ENCODE assay signal across 21 mouse cellular contexts in genomic region chr14:22373361-22373745, GRCm38 (mm10).
DNase-seq lines count a peak whose midpoint lies in the region; ATAC-seq lines count a peak whose summit lies in the region.
"Had no signal": no experiment of that assay in that cellular context is flagged by ENCODE, and none has a peak within 500 bp of the region (broad histone marks: within the 10 kb centered on the region; RNA-seq: fewer than 3 reads in every experiment).

No protein-coding gene starts in this region.

- 37% methylated on average over 3 of the region's 3 CpGs for WGBS in limb, embryonic 12.5 days
- WGBS in limb, embryonic 10.5 days, result 57% methylated on average over 3 of the region's 3 CpGs
- 28% methylated on average over 3 of the region's 3 CpGs for WGBS in embryonic facial prominence, embryonic 13.5 days
- WGBS in limb, embryonic 13.5 days, result 24% methylated on average over 3 of the region's 3 CpGs
- WGBS in stomach, embryonic 16.5 days, result 57% methylated on average over 3 of the region's 3 CpGs

- H3K4me1 ChIP-seq in limb, embryonic 12.5 days (replicated peaks), result peaks cover 7% of the 10 kb centered on the region
- peaks cover 22% of the 10 kb centered on the region for H3K4me1 ChIP-seq in limb, embryonic 10.5 days
- peaks cover 18% of the 10 kb centered on the region for H3K4me1 ChIP-seq in embryonic facial prominence, embryonic 13.5 days
- peaks cover 12% of the 10 kb centered on the region; the same call in 1 of the 2 replicates for H3K4me1 ChIP-seq in limb, embryonic 13.5 days
- peaks cover 6% of the 10 kb centered on the region for H3K4me1 ChIP-seq in stomach, embryonic 16.5 days (ENCODE audit: control insufficient read depth, insufficient read depth, low read length)
- H3K4me1 ChIP-seq: forebrain, embryonic 12.5 days; heart, embryonic 15.5 days had no signal

- no peak overlapping the region for H3K4me2 ChIP-seq in limb, embryonic 12.5 days
- H3K4me2 ChIP-seq in embryonic facial prominence, embryonic 13.5 days, result peak overlapping the region; percentile 19; the same call in 1 of the 2 replicates
- H3K4me2 ChIP-seq in limb, embryonic 13.5 days (replicated peaks), result no peak overlapping the region
- no peak overlapping the region for H3K4me2 ChIP-seq in stomach, embryonic 16.5 days (ENCODE audit: low read depth, low read length)
- H3K4me2 ChIP-seq: forebrain, embryonic 12.5 days; heart, embryonic 11.5 days; heart, embryonic 15.5 days; hindbrain, embryonic 13.5 days had no signal

- no peaks in the 10 kb centered on the region; the same call in 1 of the 2 replicates for H3K27me3 ChIP-seq in limb, embryonic 12.5 days
- H3K27me3 ChIP-seq in limb, embryonic 10.5 days (ENCODE audit: low read depth, poor library complexity, severe bottlenecking), result peaks cover 24% of the 10 kb centered on the region; the same call in 1 of the 2 replicates
- no peaks in the 10 kb centered on the region for H3K27me3 ChIP-seq in embryonic facial prominence, embryonic 13.5 days
- H3K27me3 ChIP-seq in limb, embryonic 13.5 days, result no peaks in the 10 kb centered on the region
- H3K27me3 ChIP-seq in stomach, embryonic 16.5 days (ENCODE audit: control insufficient read depth, insufficient read depth, low read length), result no peaks in the 10 kb centered on the region
- H3K27me3 ChIP-seq: heart, embryonic 15.5 days; hindbrain, embryonic 13.5 days had no signal

- H3K9ac ChIP-seq in limb, embryonic 12.5 days (replicated peaks), result no peak overlapping the region
- no peak overlapping the region for H3K9ac ChIP-seq in embryonic facial prominence, embryonic 13.5 days
- H3K9ac ChIP-seq in limb, embryonic 13.5 days, result no peak overlapping the region
- H3K9ac ChIP-seq in stomach, embryonic 16.5 days (ENCODE audit: low read length), result no peak overlapping the region
- H3K9ac ChIP-seq: forebrain, embryonic 12.5 days; heart, embryonic 15.5 days; hindbrain, embryonic 13.5 days had no signal

- H3K27ac ChIP-seq in limb, embryonic 12.5 days, result 0 out of 2 replicates have a peak overlapping the region, but pooled peaks have one; percentile 13
- H3K27ac ChIP-seq in limb, embryonic 10.5 days, result no peak overlapping the region
- H3K27ac ChIP-seq in embryonic facial prominence, embryonic 13.5 days, result peak overlapping the region; percentile 93
- H3K27ac ChIP-seq in limb, embryonic 13.5 days, result peak overlapping the region; percentile 39; the same call in 1 of the 2 replicates
- peak overlapping the region; percentile 71 for H3K27ac ChIP-seq in stomach, embryonic 16.5 days (ENCODE audit: low read length)
- H3K27ac ChIP-seq: forebrain, embryonic 12.5 days; heart, embryonic 15.5 days; hindbrain, embryonic 13.5 days; hindbrain, postnatal 0 days had no signal

- 0 out of 2 replicates have a peak, but pooled peaks cover 7% of the 10 kb centered on the region for H3K9me3 ChIP-seq in limb, embryonic 12.5 days
- no peaks in the 10 kb centered on the region for H3K9me3 ChIP-seq in limb, embryonic 10.5 days (replicated peaks)
- H3K9me3 ChIP-seq in embryonic facial prominence, embryonic 13.5 days, result no peaks in the 10 kb centered on the region
- H3K9me3 ChIP-seq in limb, embryonic 13.5 days, result 0 out of 2 replicates have a peak, but pooled peaks cover 5% of the 10 kb centered on the region
- H3K9me3 ChIP-seq in stomach, embryonic 16.5 days (replicated peaks; ENCODE audit: control insufficient read depth, low read length), result no peaks in the 10 kb centered on the region
- H3K9me3 ChIP-seq: forebrain, embryonic 12.5 days; heart, embryonic 15.5 days; hindbrain, embryonic 13.5 days had no signal

- ATAC-seq in limb, embryonic 12.5 days (ENCODE audit: insufficient number of reproducible peaks, insufficient read depth, low FRiP score, low TSS enrichment, low read depth), result no peak
- no peak for ATAC-seq in embryonic facial prominence, embryonic 13.5 days (ENCODE audit: insufficient number of reproducible peaks, insufficient read depth, low FRiP score, low TSS enrichment, low read depth)
- ATAC-seq in limb, embryonic 13.5 days (ENCODE audit: low FRiP score, low read depth), result no peak
- ATAC-seq in stomach, embryonic 16.5 days (ENCODE audit: insufficient read depth, low FRiP score), result no peak
- ATAC-seq: hindbrain, postnatal 0 days had no signal

- H3K36me3 ChIP-seq in limb, embryonic 12.5 days, result no peaks in the 10 kb centered on the region
- H3K36me3 ChIP-seq in limb, embryonic 10.5 days, result no peaks in the 10 kb centered on the region
- H3K36me3 ChIP-seq in embryonic facial prominence, embryonic 13.5 days, result no peaks in the 10 kb centered on the region
- no peaks in the 10 kb centered on the region for H3K36me3 ChIP-seq in limb, embryonic 13.5 days
- H3K36me3 ChIP-seq in stomach, embryonic 16.5 days (ENCODE audit: control insufficient read depth, insufficient read depth, low read length), result no peaks in the 10 kb centered on the region
- H3K36me3 ChIP-seq: forebrain, embryonic 12.5 days; heart, embryonic 15.5 days; hindbrain, embryonic 13.5 days had no signal

- no peak overlapping the region for H3K4me3 ChIP-seq in limb, embryonic 12.5 days (replicated peaks)
- no peak overlapping the region for H3K4me3 ChIP-seq in limb, embryonic 10.5 days
- H3K4me3 ChIP-seq in embryonic facial prominence, embryonic 13.5 days, result no peak overlapping the region
- no peak overlapping the region for H3K4me3 ChIP-seq in limb, embryonic 13.5 days
- no peak overlapping the region for H3K4me3 ChIP-seq in stomach, embryonic 16.5 days (replicated peaks; ENCODE audit: low read length)
- H3K4me3 ChIP-seq: forebrain, embryonic 12.5 days; gastrocnemius, adult 2 months; heart, embryonic 15.5 days; hindbrain, embryonic 13.5 days had no signal

- no peak for DNase-seq in limb, embryonic 10.5 days (ENCODE audit: low spot score)
- DNase-seq in kidney, adult 18-20 months, result no peak
- no peak for DNase-seq in cerebellum, postnatal 25 days
- DNase-seq: adrenal gland, adult 8-10 months; adrenal gland, postnatal 36 days; cerebellum, adult 2 months; cerebellum, postnatal 10 days; embryo, embryonic 11 days; gastrocnemius, adult 2 months; gastrocnemius, postnatal 36 days; heart, adult 18-20 months; heart, postnatal 14 days had no signal
